Mouse (Mus musculus): ENCODE measurements at regions not wholly inside any gene's neighbourhood (a gene's known extent, or its start where the extent isn't known, plus 50 kb on each side); places are given as distances from the start of the nearest gene placed in this dataset.
"Not testable (repeated sequence)": the region's sequence is repeated elsewhere in the genome, so short reads cannot be mapped to it uniquely, and the experiment has no call there.

- DNase-seq = no peak
These were observed 153.3 kb upstream of the Unc93a2 start for GRCm38 (mm10) chr17:7538402-7539087.

GRCm38 (mm10) chr17:7537618-7538266 is 152.5 kb upstream of the Unc93a2 start:
- DNase-seq = no peak

GRCm38 (mm10) chr17:7537210-7537609 is 151.9 kb upstream of the Unc93a2 start:
- no peak for DNase-seq

- no peak for DNase-seq
These were observed 149.3 kb upstream of the Unc93a2 start for GRCm38 (mm10) chr17:7534386-7535059.

- DNase-seq = no peak
These were observed 148.3 kb upstream of the Unc93a2 start for GRCm38 (mm10) chr17:7533552-7533951.

GRCm38 (mm10) chr17:7532618-7533017 is 147.4 kb upstream of the Unc93a2 start:
- DNase-seq = no peak

- DNase-seq = no peak
These were observed 144.0 kb upstream of the Unc93a2 start for GRCm38 (mm10) chr17:7529304-7529703.

- DNase-seq = no peak
These were observed 142.4 kb upstream of the Unc93a2 start for GRCm38 (mm10) chr17:7527681-7528080.

- DNase-seq = not testable (repeated sequence)
These were observed 139.2 kb upstream of the Unc93a2 start for GRCm38 (mm10) chr17:7524497-7524896.

GRCm38 (mm10) chr17:7521127-7521526 is 135.9 kb upstream of the Unc93a2 start:
- no peak for DNase-seq
